Mouse (Mus musculus) thymus, postnatal 36 days (tissue): ENCODE measurements around the gene Klra10.
"Not testable (repeated sequence)": the region's sequence is repeated elsewhere in the genome, so short reads cannot be mapped to it uniquely, and the experiment has no call there.

Experiments used
- DNase-seq, 2 experiments: peaks; one replicate each; pipeline ENCODE4 v3.0.0; 2022; ENCODE audit warnings: mixed read lengths in 2 of 2

Klra10 gene

GRCm38 (mm10) chr6:130281828-130282227, at the start of gene Klra10:
Gene Klra10, minus strand, starts transcription at chr6:130281928.
- DNase-seq = not testable (repeated sequence)

- DNase-seq = no peak
These were observed 6.4 kb upstream of the Klra10 start for GRCm38 (mm10) chr6:130287984-130288649.

GRCm38 (mm10) chr6:130255326-130255725, 26.4 kb downstream of the Klra10 start:
- DNase-seq = no peak

- DNase-seq = no peak
These were observed 44.2 kb downstream of the Klra10 start for GRCm38 (mm10) chr6:130237536-130237935.

GRCm38 (mm10) chr6:130236635-130237034, 45.1 kb downstream of the Klra10 start:
- DNase-seq = no peak

GRCm38 (mm10) chr6:130233222-130233621, 48.5 kb downstream of the Klra10 start, which contains the start of gene Klra7:
Gene Klra7, minus strand, starts transcription at chr6:130233322.
- no peak for DNase-seq
